Mouse (Mus musculus): ENCODE measurements at regions not wholly inside any gene's neighbourhood (a gene's known extent, or its start where the extent isn't known, plus 50 kb on each side); places are given as distances from the start of the nearest gene placed in this dataset.

DNA sequence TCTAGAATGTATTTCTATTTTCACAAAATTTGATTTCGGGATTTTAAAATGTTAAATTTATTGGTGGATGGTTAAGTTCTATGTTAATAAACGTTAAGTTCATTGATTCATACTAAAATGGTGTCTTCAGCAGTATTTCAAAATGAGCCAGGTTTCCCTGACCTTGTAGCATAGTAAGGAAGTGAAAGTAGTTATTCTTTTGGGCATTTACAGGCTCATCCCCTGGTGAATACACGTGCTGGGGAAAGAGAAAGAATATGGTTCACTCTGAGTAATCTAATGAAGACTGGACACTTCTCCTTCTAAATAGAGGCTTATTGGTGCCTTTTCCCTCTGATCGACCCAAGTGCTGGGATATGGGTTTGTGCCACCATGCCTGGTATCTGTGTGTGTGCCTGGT lies 281.1 kb downstream of the Lipi start:
- TF ChIP-seq EP300 (IDR thresholded peaks at IDR 0.05; ENCODE audit: insufficient read depth, low read depth, low read length) (no peak), CTCF (IDR thresholded peaks at IDR 0.05) (no peak), POLR2A (IDR thresholded peaks at IDR 0.05; ENCODE audit: insufficient read depth, low read depth, low read length) (no peak)

Measured in heart, adult 2 months (tissue).